Mouse (Mus musculus) 3134 (cell line): ENCODE measurements at regions not wholly inside any gene's neighbourhood (a gene's known extent, or its start where the extent isn't known, plus 50 kb on each side); places are given as distances from the start of the nearest gene placed in this dataset.

Experiments
- DNase-seq: peaks from one replicate; pipeline ENCODE4 v3.0.0-alpha.2; 2011; ENCODE audit warnings: low spot score; ENCODE audit not compliant: insufficient read length; ENCODE audit errors: extremely low read depth

- no peak for DNase-seq
These were observed 53.8 kb upstream of the Tbx18 start for GRCm38 (mm10) chr9:87784872-87785271.

GRCm38 (mm10) chr9:87811746-87812145 is 80.7 kb upstream of the Tbx18 start:
- no peak for DNase-seq

GRCm38 (mm10) chr9:87822276-87822675 is 91.2 kb upstream of the Tbx18 start:
- no peak for DNase-seq

- DNase-seq: no peak
These were observed 93.7 kb upstream of the Tbx18 start for GRCm38 (mm10) chr9:87824691-87825230.

- peak; percentile 2 for DNase-seq
These were observed 112.8 kb upstream of the Tbx18 start for GRCm38 (mm10) chr9:87843898-87844297.

- no peak for DNase-seq
These were observed 113.4 kb upstream of the Tbx18 start for GRCm38 (mm10) chr9:87844453-87844852.

- DNase-seq: no peak
These were observed 117.8 kb upstream of the Tbx18 start for GRCm38 (mm10) chr9:87848882-87849281.

- no peak for DNase-seq
These were observed 119.1 kb upstream of the Tbx18 start for GRCm38 (mm10) chr9:87850133-87850532.

GRCm38 (mm10) chr9:87861588-87861987 is 130.5 kb upstream of the Tbx18 start:
- DNase-seq: no peak

GRCm38 (mm10) chr9:87865236-87865635 is 134.2 kb upstream of the Tbx18 start:
- no peak for DNase-seq

GRCm38 (mm10) chr9:87872384-87872905 is 141.4 kb upstream of the Tbx18 start:
- DNase-seq: no peak

- no peak for DNase-seq
These were observed 151.5 kb upstream of the Tbx18 start for GRCm38 (mm10) chr9:87882587-87882986.

GRCm38 (mm10) chr9:87883069-87883468 is 152.0 kb upstream of the Tbx18 start:
- DNase-seq: no peak

GRCm38 (mm10) chr9:87894051-87894450 is 163.0 kb upstream of the Tbx18 start:
- no peak for DNase-seq

- no peak for DNase-seq
These were observed 163.5 kb upstream of the Tbx18 start for GRCm38 (mm10) chr9:87894596-87894995.

- no peak for DNase-seq
These were observed 164.5 kb upstream of the Tbx18 start for GRCm38 (mm10) chr9:87895526-87895925.

GRCm38 (mm10) chr9:87897336-87897735 is 166.3 kb upstream of the Tbx18 start:
- no peak for DNase-seq

- no peak for DNase-seq
These were observed 168.3 kb upstream of the Tbx18 start for GRCm38 (mm10) chr9:87899368-87899767.

- no peak for DNase-seq
These were observed 168.7 kb upstream of the Tbx18 start for GRCm38 (mm10) chr9:87899800-87900199.

GRCm38 (mm10) chr9:87921291-87921690 is 190.2 kb upstream of the Tbx18 start:
- no peak for DNase-seq

- DNase-seq: no peak
These were observed 194.1 kb upstream of the Tbx18 start for GRCm38 (mm10) chr9:87925151-87925550.

- no peak for DNase-seq
These were observed 202.2 kb upstream of the Tbx18 start for GRCm38 (mm10) chr9:87933230-87933629.

- no peak for DNase-seq
These were observed 221.4 kb upstream of the Tbx18 start for GRCm38 (mm10) chr9:87952426-87952825.
